Mouse (Mus musculus): ENCODE measurements at regions not wholly inside any gene's neighbourhood (a gene's known extent, or its start where the extent isn't known, plus 50 kb on each side); places are given as distances from the start of the nearest gene placed in this dataset.

GRCm38 (mm10) chr1:137020528-137020927, 60.3 kb upstream of the Nr5a2 start:
- intact Hi-C loops (cut with DNase I) = no loop called here
- no peak for DNase-seq (ENCODE audit: low spot score in 2 of 2)

GRCm38 (mm10) chr1:137017642-137018041, 57.4 kb upstream of the Nr5a2 start:
- intact Hi-C loops (cut with DNase I) = no loop called here
- DNase-seq (ENCODE audit: low spot score in 2 of 2) = no peak

- intact Hi-C loops (cut with DNase I) = no loop called here
- no peak for DNase-seq (ENCODE audit: low spot score in 2 of 2)
Observed at GRCm38 (mm10) chr1:137010240-137010926, 50.1 kb upstream of the Nr5a2 start.

Small RNA genes lying in the stretch of these regions (microRNA-seq; reads per million reads assigned to microRNA genes)
- gene Mir181a-1 (603 reads per million, percentile 73 among the genes with 10 or more reads in this experiment), gene Mir181b-1 (23.6 reads per million, percentile 42 among the genes with 10 or more reads in this experiment)

Measured in left cerebral cortex, postnatal 36 days (tissue).